Mouse (Mus musculus) stomach, embryonic 14.5 days (tissue): Measurements from ENCODE around the gene Rab44. TPM values are rescaled to one million over a fixed set of nuclear protein-coding genes. Genes with fewer than 3 reads are reported as not detected.

Experiments used
- ATAC-seq: fragments of 200-750 bp; cut with Nextera tagmentation; 2 replicates; pipeline ENCODE4 v1.8.0; 2017; ENCODE audit warnings: low read depth, moderate TSS enrichment; ENCODE audit not compliant: insufficient number of reproducible peaks, insufficient read depth, low FRiP score
- H3K27ac ChIP-seq: fragments of 300-500 bp; sonication (generic); 2 replicates; pipeline ENCODE4 v1.5.1; 2014; ENCODE audit warnings: mild to moderate bottlenecking, low read length, moderate library complexity, mixed read lengths
- H3K27me3 ChIP-seq: fragments of 300-500 bp; sonication (generic); 2 replicates; pipeline ENCODE4 v1.6.1; 2014; ENCODE audit warnings: low read length, control low read depth, mixed read lengths; ENCODE audit not compliant: control insufficient read depth, insufficient read depth
- H3K36me3 ChIP-seq: fragments of 300-500 bp; sonication (generic); 2 replicates; pipeline ENCODE4 v1.6.1; 2014; ENCODE audit warnings: mild to moderate bottlenecking, control low read depth, low read length, moderate library complexity, mixed read lengths; ENCODE audit not compliant: control insufficient read depth, insufficient read depth
- H3K4me1 ChIP-seq: fragments of 300-500 bp; sonication (generic); 2 replicates; pipeline ENCODE4 v1.6.1; 2014; ENCODE audit warnings: low read length, control low read depth, mixed read lengths; ENCODE audit not compliant: control insufficient read depth, insufficient read depth
- H3K4me2 ChIP-seq: fragments of 300-500 bp; sonication (generic); replicated peaks from 2 replicates; pipeline ENCODE4 v1.6.1; 2014; ENCODE audit warnings: low read depth, low read length, control low read depth
- H3K4me3 ChIP-seq: fragments of 300-500 bp; sonication (generic); 2 replicates; pipeline ENCODE4 v1.5.1; 2014; ENCODE audit warnings: low read depth, low read length, control low read depth
- H3K9ac ChIP-seq: fragments of 300-500 bp; sonication (generic); replicated peaks from 2 replicates; pipeline ENCODE4 v1.6.1; 2014; ENCODE audit warnings: low read depth, mild to moderate bottlenecking, control low read depth, low read length, moderate library complexity, mixed read lengths
- H3K9me3 ChIP-seq: fragments of 300-500 bp; sonication (generic); 2 replicates; pipeline ENCODE4 v1.6.1; 2016; ENCODE audit warnings: low read depth, low read length, control low read depth; ENCODE audit not compliant: control insufficient read depth
- WGBS: fragments of 180-500 bp; shearing (Covaris S2); extraction: QIAGEN DNeasy Blood & Tissue Kit; methylation state at CpG from one replicate; pipeline ENCODE4 v1.1.7; 2014; 5-methylcytosine and 5-hydroxymethylcytosine counted together
- polyA plus RNA-seq: library from polyadenylated mRNA; unstranded; fragments of >200 nt; fragmentation: Nextera tagmentation; extraction: Ambion mirVana; gene quantifications from 2 replicates; pipeline ENCODE4 v1.2.1, GENCODE M21; 2014

Rab44 gene
- polyA plus RNA-seq, 1 experiment from 2014 or later, result 0.39 TPM

DNA sequence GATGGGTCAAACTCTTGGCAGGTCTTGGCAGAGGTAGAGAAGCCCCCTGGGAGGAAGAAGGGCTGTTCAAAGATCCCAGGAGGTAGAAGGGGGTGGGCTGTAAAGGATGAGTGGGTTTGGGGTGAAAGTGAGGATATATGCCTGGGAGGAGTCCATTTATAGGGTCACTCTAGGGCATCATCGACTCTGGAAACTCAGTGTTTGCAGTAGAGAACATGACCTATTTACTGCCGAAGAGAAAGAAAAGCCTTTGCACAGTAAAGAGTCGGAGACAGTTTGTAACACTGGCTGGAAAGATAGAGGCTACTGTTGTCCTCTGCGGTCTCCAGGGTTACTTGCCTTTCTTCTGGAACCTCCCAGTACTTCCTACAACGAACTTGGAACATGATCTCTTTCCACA lies 40.6 kb upstream of the Rab44 start:
- WGBS, result 44% methylated on average over 5 of the region's 5 CpGs
- Histone ChIP-seq H3K27ac (no peak overlapping the region; the same call in 1 of the 2 replicates), H3K36me3 (no peaks in the 10 kb centered on the region), H3K4me2 (no peak overlapping the region), H3K9ac (no peak overlapping the region), H3K27me3 (no peaks in the 10 kb centered on the region), H3K9me3 (no peaks in the 10 kb centered on the region), H3K4me1 (peaks cover 14% of the 10 kb centered on the region; the same call in 1 of the 2 replicates), H3K4me3 (no peak overlapping the region)
- no peak for ATAC-seq

DNA sequence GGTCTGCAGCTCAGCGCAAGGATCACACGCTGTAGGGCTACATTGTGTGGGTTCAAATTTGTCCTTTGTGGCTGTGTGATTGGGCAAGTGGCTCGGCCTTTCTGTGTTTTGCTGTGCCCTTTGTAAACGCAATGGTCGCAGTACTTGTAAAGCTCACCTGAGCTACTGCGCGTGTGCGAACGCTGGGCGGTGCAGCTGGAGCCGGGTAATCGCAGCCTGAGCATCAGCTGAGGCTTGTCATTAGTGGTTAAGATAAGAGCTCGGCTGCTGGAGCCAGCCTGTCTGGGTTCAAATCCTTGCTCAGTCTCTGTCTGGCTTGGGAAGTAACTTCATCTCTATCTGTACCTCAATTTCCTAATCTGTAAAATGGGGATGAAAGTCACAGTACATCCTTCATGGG lies 39.9 kb upstream of the Rab44 start:
- no peak overlapping the region for H3K9ac ChIP-seq
- no peaks in the 10 kb centered on the region for H3K9me3 ChIP-seq
- no peaks in the 10 kb centered on the region for H3K27me3 ChIP-seq
- H3K36me3 ChIP-seq, result no peaks in the 10 kb centered on the region
- H3K27ac ChIP-seq, result no peak overlapping the region
- H3K4me1 ChIP-seq, result peaks cover 15% of the 10 kb centered on the region; the same call in 1 of the 2 replicates
- no peak overlapping the region for H3K4me2 ChIP-seq
- ATAC-seq, result no peak
- 67% methylated on average over 13 of the region's 13 CpGs for WGBS
- H3K4me3 ChIP-seq, result no peak overlapping the region

DNA sequence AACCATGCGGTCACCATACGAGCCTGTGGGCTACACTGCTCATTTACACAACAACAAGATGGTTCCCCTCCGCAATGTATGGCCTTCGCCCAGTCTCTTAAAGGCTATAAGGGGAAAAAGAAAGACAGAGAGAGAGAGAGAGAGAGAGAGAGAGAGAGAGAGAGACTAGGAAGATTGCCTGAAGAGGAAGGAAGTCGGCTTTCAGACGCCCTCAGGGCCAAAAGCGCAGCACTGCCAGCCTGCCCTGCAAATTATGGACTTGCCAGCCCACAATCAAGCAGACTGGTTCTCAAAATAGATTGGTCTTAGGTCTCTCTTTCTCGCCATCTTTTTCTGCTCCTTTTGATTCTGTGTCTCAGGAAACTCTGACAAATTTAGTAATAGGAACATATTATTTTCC lies 37.7 kb upstream of the Rab44 start:
- Histone ChIP-seq H3K9ac (no peak overlapping the region), H3K4me3 (no peak overlapping the region), H3K9me3 (no peaks in the 10 kb centered on the region), H3K4me1 (peaks cover 15% of the 10 kb centered on the region; the same call in 1 of the 2 replicates), H3K4me2 (no peak overlapping the region), H3K36me3 (no peaks in the 10 kb centered on the region), H3K27me3 (0 out of 2 replicates have a peak, but pooled peaks cover 5% of the 10 kb centered on the region), H3K27ac (no peak overlapping the region)
- no peak for ATAC-seq
- 88% methylated on average over 8 of the region's 8 CpGs for WGBS

DNA sequence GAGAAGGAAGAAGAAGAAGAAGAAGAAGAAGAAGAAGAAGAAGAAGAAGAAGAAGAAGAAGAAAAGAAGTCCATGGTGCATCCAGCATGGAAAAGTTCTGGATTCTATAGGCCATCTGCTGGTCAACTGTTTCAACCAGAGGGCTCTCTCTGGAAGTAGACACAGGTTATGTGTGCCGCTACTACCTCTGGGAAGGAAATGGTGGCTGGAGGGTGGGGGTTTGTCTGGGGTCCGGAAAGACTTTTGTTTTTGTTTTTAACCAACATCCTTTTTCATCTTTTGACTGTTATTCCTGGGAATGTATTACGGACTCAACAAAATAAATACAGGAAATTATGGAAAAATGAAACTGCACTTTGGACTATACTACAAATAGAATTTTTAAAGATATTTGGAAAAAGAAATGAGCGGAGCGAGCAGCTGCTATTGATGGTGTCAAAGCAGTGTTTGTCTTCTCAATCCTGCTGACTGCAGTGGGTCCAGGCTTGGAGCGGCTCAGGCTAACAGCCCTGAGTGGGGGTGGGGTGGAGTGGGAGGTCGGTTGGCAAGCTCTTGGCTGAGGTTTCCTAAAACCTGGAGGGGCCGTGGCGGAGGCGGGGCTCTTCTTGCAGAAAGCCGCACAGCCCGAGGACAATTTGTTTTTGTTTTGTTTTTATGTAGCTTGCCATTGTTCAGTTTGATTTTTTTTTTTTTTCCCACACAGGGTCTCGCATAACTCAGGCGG lies 36.0 kb upstream of the Rab44 start:
- peak overlapping the region; percentile 20 for H3K4me3 ChIP-seq
- H3K27ac ChIP-seq, result 0 out of 2 replicates have a peak overlapping the region, but pooled peaks have one; percentile 22
- no peaks in the 10 kb centered on the region for H3K36me3 ChIP-seq
- H3K4me2 ChIP-seq, result peak overlapping the region; percentile 47
- no peak overlapping the region for H3K9ac ChIP-seq
- H3K27me3 ChIP-seq, result 0 out of 2 replicates have a peak, but pooled peaks cover 5% of the 10 kb centered on the region
- H3K9me3 ChIP-seq, result no peaks in the 10 kb centered on the region
- 16% methylated on average over 14 of the region's 14 CpGs for WGBS
- peaks cover 11% of the 10 kb centered on the region; the same call in 1 of the 2 replicates for H3K4me1 ChIP-seq
- ATAC-seq, result no peak

DNA sequence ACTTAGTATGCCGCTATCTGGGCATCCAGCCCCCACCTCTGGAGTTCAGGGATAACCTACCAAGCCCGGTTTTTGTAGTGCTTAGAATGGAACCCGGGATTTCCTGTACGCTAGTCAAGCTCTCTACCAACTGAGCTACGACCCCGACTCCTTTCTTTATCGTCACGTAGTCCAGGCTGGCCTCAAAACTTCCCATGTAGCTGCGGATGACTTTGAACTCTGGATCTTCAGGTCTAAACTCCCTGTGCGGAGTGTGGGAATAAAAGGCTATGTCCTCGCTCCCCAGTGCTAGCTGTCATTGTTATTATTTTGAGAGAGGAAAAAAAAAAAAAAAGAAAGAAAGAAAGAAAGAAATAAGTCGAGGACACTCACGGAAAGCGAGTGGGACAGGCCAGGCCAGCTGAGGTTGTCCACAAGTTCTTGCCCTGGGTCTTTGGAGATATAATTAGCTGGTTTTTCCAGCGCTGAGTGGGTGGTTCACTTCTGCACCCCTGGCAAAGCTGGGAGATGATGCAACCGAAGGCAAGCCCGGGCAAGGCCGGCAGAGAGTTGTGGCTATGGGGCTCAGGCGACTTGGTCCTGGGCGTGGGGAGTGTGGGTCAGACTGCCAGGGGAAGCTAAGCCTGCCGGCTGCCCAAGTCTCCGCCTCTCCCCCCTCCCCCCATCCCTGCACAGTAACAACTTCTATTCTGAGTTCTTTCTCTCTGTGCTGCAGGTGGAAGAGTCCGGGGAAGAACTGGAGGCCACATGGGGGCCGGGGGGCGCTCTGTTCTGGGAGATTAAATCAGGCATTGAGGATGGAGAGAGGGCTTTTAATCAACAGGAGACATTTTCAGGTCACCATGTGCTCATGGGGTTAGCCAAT lies 35.2 kb upstream of the Rab44 start:
- Histone ChIP-seq H3K9me3 (no peaks in the 10 kb centered on the region), H3K27ac (peak overlapping the region; percentile 22; the same call in 1 of the 2 replicates), H3K4me3 (peak overlapping the region; percentile 20), H3K9ac (no peak overlapping the region), H3K36me3 (no peaks in the 10 kb centered on the region), H3K4me2 (peak overlapping the region; percentile 47), H3K4me1 (peaks cover 7% of the 10 kb centered on the region; the same call in 1 of the 2 replicates), H3K27me3 (0 out of 2 replicates have a peak, but pooled peaks cover 5% of the 10 kb centered on the region)
- 0 out of 2 replicates have a peak, but pooled peaks have one; percentile 31 for ATAC-seq
- 13% methylated on average over 25 of the region's 25 CpGs for WGBS

DNA sequence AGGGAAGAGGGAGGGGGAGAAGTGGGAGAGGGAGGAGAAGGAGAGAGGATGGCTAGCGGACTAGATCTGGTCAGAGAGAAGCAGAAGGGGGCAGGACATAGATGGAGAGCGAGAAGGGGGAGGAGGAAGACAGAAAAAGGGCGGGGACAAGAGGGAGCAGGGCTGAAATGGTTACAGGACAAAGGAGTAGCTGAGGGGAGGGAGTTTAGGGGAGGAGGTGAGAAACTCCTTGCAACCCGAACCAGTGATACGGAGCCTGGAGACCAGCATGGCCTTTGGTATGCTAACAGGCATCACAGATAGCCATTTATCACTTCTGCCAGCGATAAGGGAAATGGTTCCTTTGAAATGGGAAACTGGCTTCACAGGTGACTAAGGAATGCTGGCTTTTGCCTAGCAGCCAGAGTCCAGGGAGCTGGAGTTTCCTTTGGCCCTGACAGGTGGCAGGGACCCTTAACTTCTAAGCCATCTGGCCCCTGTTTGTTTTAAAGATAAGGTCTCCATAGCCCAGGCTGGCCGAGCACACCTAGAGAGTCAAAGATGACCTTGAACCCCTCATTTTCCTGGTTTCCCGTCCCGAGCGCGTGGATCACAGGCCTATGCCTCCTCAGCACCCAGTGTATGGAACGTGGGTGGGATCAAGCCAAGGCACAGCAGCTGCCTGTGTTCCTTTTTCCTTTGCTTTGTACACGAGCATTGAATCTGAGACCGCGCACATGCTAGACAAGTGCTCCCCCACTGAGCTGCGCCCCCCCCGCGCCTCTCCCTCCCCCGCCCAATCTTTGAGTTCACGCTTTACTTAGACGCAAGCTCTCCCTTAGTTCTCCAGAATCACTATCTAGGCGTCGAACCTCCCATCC lies 33.0 kb upstream of the Rab44 start:
- H3K4me1 ChIP-seq, result peaks cover 7% of the 10 kb centered on the region; the same call in 1 of the 2 replicates
- H3K36me3 ChIP-seq, result no peaks in the 10 kb centered on the region
- peak; percentile 85 for ATAC-seq
- 0 out of 2 replicates have a peak overlapping the region, but pooled peaks have one; percentile 14 for H3K4me2 ChIP-seq
- 0 out of 2 replicates have a peak, but pooled peaks cover 5% of the 10 kb centered on the region for H3K27me3 ChIP-seq
- no peak overlapping the region for H3K4me3 ChIP-seq
- H3K9me3 ChIP-seq, result no peaks in the 10 kb centered on the region
- 5% methylated on average over 23 of the region's 23 CpGs for whole genome bisulfite sequencing
- peak overlapping the region; percentile 69 for H3K27ac ChIP-seq
- no peak overlapping the region for H3K9ac ChIP-seq

DNA sequence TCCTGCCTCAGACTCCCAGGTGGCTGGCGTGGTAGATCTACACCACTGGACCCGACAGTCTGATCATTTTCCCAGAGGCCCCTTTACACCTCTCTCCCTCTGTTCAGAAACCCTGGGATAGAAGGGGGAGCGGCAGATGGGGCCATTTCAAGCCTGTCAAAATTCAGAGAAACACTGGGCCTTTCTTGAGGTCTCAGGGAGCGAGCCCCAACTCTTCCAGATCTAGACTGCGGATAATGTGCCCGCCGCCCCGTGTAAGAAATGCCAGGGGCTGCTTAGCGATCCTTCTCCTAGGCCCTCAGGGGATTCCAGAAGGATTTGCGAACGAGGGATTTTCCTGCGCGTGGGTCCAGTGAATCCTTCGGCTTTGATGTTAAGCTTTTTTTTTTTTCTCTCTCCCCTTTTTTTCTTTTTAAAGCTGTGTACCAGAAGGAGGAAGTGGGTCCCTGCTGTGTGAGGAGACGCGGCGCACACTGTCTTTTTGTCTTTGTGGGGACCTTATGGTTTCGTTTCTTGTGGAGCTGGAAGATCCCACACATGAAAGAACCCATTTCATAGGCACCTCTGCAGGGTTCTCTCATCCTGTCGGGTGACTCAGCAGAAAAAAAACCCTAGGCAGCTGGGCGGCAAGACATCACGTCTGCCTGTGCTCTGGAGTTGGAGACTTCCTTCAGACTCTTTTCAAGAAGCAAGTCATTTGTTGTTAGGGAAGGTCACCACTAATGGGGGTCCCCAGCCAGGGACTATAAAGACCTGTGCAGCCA lies 32.1 kb upstream of the Rab44 start:
- Histone ChIP-seq H3K27me3 (0 out of 2 replicates have a peak, but pooled peaks cover 5% of the 10 kb centered on the region), H3K9me3 (no peaks in the 10 kb centered on the region), H3K4me1 (peaks cover 7% of the 10 kb centered on the region; the same call in 1 of the 2 replicates), H3K4me2 (0 out of 2 replicates have a peak overlapping the region, but pooled peaks have one; percentile 14), H3K4me3 (peak overlapping the region; percentile 8), H3K36me3 (no peaks in the 10 kb centered on the region), H3K9ac (no peak overlapping the region), H3K27ac (peak overlapping the region; percentile 69)
- ATAC-seq, result no peak
- WGBS, result 7% methylated on average over 21 of the region's 21 CpGs
